Mouse (Mus musculus) C2C12 (cell line): ENCODE results near the gene Kif3c.
"Not testable (repeated sequence)": the region's sequence is repeated elsewhere in the genome, so short reads cannot be mapped to it uniquely, and the experiment has no call there.

Experiments
- CTCF ChIP-seq: IDR thresholded peaks from one replicate; pipeline ENCODE4 v1.5.1; 2011; ENCODE audit not compliant: control insufficient read depth, insufficient read depth, insufficient read length
- MAX ChIP-seq: IDR thresholded peaks from one replicate; pipeline ENCODE4 v1.6.1; 2011; ENCODE audit warnings: mild to moderate bottlenecking, control low read depth
- MYOD1 ChIP-seq: IDR thresholded peaks from one replicate; pipeline ENCODE4 v1.6.1; 2011; ENCODE audit warnings: low read depth; ENCODE audit not compliant: control insufficient read depth, insufficient read length
- USF1 ChIP-seq: IDR thresholded peaks from one replicate; pipeline ENCODE4 v1.6.1; 2011; ENCODE audit warnings: low read depth, mild to moderate bottlenecking, control low read depth, moderate library complexity

GRCm38 (mm10) chr12:3405662-3406061, 40.7 kb downstream of the Kif3c start:
- TF ChIP-seq CTCF, MAX, USF1, MYOD1: not testable (repeated sequence)
